21 mouse cellular contexts compared by ENCODE assay signal in genomic region chr7:111614471-111614870, GRCm38 (mm10).
DNase-seq lines count a peak whose midpoint lies in the region; ATAC-seq and TF ChIP-seq lines count a peak whose summit lies in the region.
"Had no signal": no experiment of that assay in that cellular context is flagged by ENCODE, and none has a peak within 500 bp of the region (broad histone marks: within the 10 kb centered on the region; RNA-seq: fewer than 3 reads in every experiment).

No protein-coding gene starts in this region.

- no peak overlapping the region for H3K27ac ChIP-seq in kidney, embryonic 14.5 days (ENCODE audit: low read depth, low read length)
- H3K27ac ChIP-seq in kidney, embryonic 15.5 days = no peak overlapping the region
- no peak overlapping the region for H3K27ac ChIP-seq in lung, postnatal 0 days (ENCODE audit: low read length)
- H3K27ac ChIP-seq: embryonic facial prominence, embryonic 15.5 days; forebrain, embryonic 10.5 days; gastrocnemius, adult 2 months; heart, embryonic 13.5 days had no signal

- TF ChIP-seq CTCF in lung, postnatal 0 days (IDR thresholded peaks at IDR 0.05) = no peak

- H3K4me3 ChIP-seq in kidney, embryonic 14.5 days (ENCODE audit: low read length) = no peak overlapping the region
- H3K4me3 ChIP-seq in kidney, embryonic 15.5 days (replicated peaks) = no peak overlapping the region
- no peak overlapping the region for H3K4me3 ChIP-seq in lung, postnatal 0 days (ENCODE audit: low read depth, low read length)
- H3K4me3 ChIP-seq: embryonic facial prominence, embryonic 15.5 days; erythroblast, embryonic 14.5 days; forebrain, embryonic 10.5 days; gastrocnemius, adult 2 months; heart, embryonic 13.5 days had no signal

- no peaks in the 10 kb centered on the region for H3K9me3 ChIP-seq in kidney, embryonic 14.5 days (ENCODE audit: control insufficient read depth, low read length)
- no peaks in the 10 kb centered on the region for H3K9me3 ChIP-seq in kidney, embryonic 15.5 days (replicated peaks)
- H3K9me3 ChIP-seq in lung, postnatal 0 days (ENCODE audit: low read length) = no peaks in the 10 kb centered on the region
- H3K9me3 ChIP-seq: embryonic facial prominence, embryonic 15.5 days; forebrain, embryonic 10.5 days; heart, embryonic 13.5 days had no signal

- H3K9ac ChIP-seq in kidney, embryonic 14.5 days (ENCODE audit: low read depth, low read length) = no peak overlapping the region
- no peak overlapping the region for H3K9ac ChIP-seq in kidney, embryonic 15.5 days
- no peak overlapping the region for H3K9ac ChIP-seq in lung, postnatal 0 days (replicated peaks; ENCODE audit: low read depth)
- H3K9ac ChIP-seq: embryonic facial prominence, embryonic 15.5 days; heart, embryonic 13.5 days had no signal

- H3K4me1 ChIP-seq in kidney, embryonic 14.5 days (ENCODE audit: control insufficient read depth, insufficient read depth, low read length) = no peaks in the 10 kb centered on the region
- no peaks in the 10 kb centered on the region for H3K4me1 ChIP-seq in kidney, embryonic 15.5 days
- no peaks in the 10 kb centered on the region for H3K4me1 ChIP-seq in lung, postnatal 0 days (ENCODE audit: insufficient read depth, low read depth, low read length)
- H3K4me1 ChIP-seq: embryonic facial prominence, embryonic 15.5 days; heart, embryonic 13.5 days had no signal

- H3K27me3 ChIP-seq in kidney, embryonic 14.5 days (ENCODE audit: control insufficient read depth, insufficient read depth, low read length) = no peaks in the 10 kb centered on the region
- H3K27me3 ChIP-seq in kidney, embryonic 15.5 days = no peaks in the 10 kb centered on the region
- no peaks in the 10 kb centered on the region for H3K27me3 ChIP-seq in lung, postnatal 0 days (replicated peaks; ENCODE audit: insufficient read depth, low read length)
- H3K27me3 ChIP-seq: embryonic facial prominence, embryonic 15.5 days; heart, embryonic 13.5 days had no signal

- ATAC-seq in kidney, embryonic 14.5 days (ENCODE audit: low FRiP score, low TSS enrichment) = no peak
- ATAC-seq in kidney, embryonic 15.5 days (replicated peaks; ENCODE audit: low FRiP score) = no peak
- no peak for ATAC-seq in lung, postnatal 0 days
- ATAC-seq: forebrain, embryonic 14.5 days had no signal

- no peak overlapping the region for H3K4me2 ChIP-seq in kidney, embryonic 14.5 days (replicated peaks; ENCODE audit: low read depth, low read length)
- no peak overlapping the region for H3K4me2 ChIP-seq in kidney, embryonic 15.5 days
- no peak overlapping the region for H3K4me2 ChIP-seq in lung, postnatal 0 days (replicated peaks; ENCODE audit: low read depth, low read length)
- H3K4me2 ChIP-seq: embryonic facial prominence, embryonic 15.5 days; heart, embryonic 13.5 days had no signal

- WGBS in kidney, embryonic 14.5 days = 77% methylated on average over 1 of the region's 1 CpGs
- WGBS in kidney, embryonic 15.5 days = 62% methylated on average over 1 of the region's 1 CpGs
- WGBS in lung, postnatal 0 days = 50% methylated on average over 1 of the region's 1 CpGs

- peak; percentile 24 for DNase-seq in kidney, adult 11 months
- peak; percentile 14 to 48 for DNase-seq in kidney, postnatal 25 days
- DNase-seq in lung, postnatal 10 days = peak; percentile 11
- DNase-seq in lung, postnatal 0 days (ENCODE audit: low spot score) = no peak
- no peak for DNase-seq in gastrocnemius, postnatal 4 days (ENCODE audit: low spot score in 2 of 2)
- DNase-seq: adrenal gland, adult 2 months; adrenal gland, postnatal 36 days; cerebellum, adult 11 months; cerebellum, adult 8-10 months; cerebellum, postnatal 14 days; embryo, embryonic 11 days; gastrocnemius, adult 2 months; gastrocnemius, postnatal 25 days; heart, postnatal 36 days had no signal

- TF ChIP-seq EP300 in lung, postnatal 0 days (IDR thresholded peaks at IDR 0.05) = no peak

- H3K36me3 ChIP-seq in kidney, embryonic 14.5 days (ENCODE audit: control insufficient read depth, insufficient read depth, low read length) = no peaks in the 10 kb centered on the region
- no peaks in the 10 kb centered on the region for H3K36me3 ChIP-seq in kidney, embryonic 15.5 days
- no peaks in the 10 kb centered on the region for H3K36me3 ChIP-seq in lung, postnatal 0 days (ENCODE audit: insufficient read depth, low read length)
- H3K36me3 ChIP-seq: embryonic facial prominence, embryonic 15.5 days; forebrain, embryonic 10.5 days; heart, embryonic 13.5 days had no signal

Comparison
In these comparisons a context has a peak if more than half of its experiments do, and no peak if none do; other contexts are left out.
1. DNase-seq: peak in kidney, adult 11 months (single experiment), kidney, postnatal 25 days (2 of 2) and lung, postnatal 10 days (single experiment); none in lung, postnatal 0 days (single experiment) and gastrocnemius, postnatal 4 days (0 of 2).